Mouse (Mus musculus) monocyte, adult 2 months (primary cell): ENCODE measurements around the gene Ppp1r12b.

Source experiments
- DNase-seq, 2 experiments: peaks; one replicate each; pipeline ENCODE4 v3.0.0; 2022; ENCODE audit warnings: low spot score in 2 of 2, low read depth in 1 of 2

Gene Ppp1r12b

GRCm38 (mm10) chr1:134955637-134956176 is at the start of gene Ppp1r12b:
Gene Ppp1r12b (minus strand): TSS chr1:134955942.
- peak; percentile 70 to 81 for DNase-seq

GRCm38 (mm10) chr1:135003346-135003745 is 47.6 kb upstream of the Ppp1r12b start:
- no peak for DNase-seq

- no peak for DNase-seq
Observed at GRCm38 (mm10) chr1:135000527-135000926, 44.8 kb upstream of the Ppp1r12b start.

- DNase-seq: no peak
Observed at GRCm38 (mm10) chr1:134998231-134998630, 42.5 kb upstream of the Ppp1r12b start.

GRCm38 (mm10) chr1:134997568-134997967 is 41.8 kb upstream of the Ppp1r12b start:
- DNase-seq: no peak

DNA sequence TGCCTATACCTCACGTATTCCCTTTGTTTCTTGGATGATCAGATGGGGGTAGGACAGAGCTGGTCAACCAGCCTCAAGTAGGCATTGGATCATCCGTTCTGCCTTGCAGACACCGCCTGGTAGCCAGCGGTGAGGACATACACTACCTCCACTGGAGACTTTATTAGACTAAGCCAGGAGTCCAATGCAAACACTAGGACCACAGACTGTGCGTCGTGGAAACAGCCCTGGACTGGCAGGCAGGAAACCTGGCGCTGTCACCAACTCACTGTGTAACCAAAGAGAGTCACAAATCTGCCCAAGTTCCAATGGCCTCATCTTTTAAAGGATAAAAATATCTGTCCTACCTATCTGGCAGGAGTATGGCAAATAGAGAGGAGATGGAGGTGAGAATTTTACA is 40.7 kb upstream of the Ppp1r12b start:
- no peak for DNase-seq

DNA sequence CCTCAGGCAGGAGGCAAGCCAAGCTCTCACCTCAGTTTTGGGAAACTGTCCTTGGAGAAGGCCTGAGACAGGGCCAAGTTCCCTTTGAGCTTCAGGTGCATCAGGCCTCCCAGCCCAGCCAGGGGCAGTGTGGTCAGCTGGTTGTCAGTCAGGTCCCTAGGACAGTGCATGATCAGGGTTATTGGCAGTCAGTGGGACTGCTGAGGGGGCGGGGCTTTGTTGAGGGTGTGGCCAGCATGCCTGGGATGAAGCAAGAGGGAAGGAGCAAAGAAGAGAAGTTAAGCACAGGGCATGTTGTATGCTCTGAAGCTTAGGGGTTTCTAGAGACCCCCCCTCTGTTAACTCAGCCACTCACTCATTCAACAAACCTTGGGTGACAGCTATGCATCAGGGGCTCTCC is 40.2 kb upstream of the Ppp1r12b start:
- no peak for DNase-seq

DNA sequence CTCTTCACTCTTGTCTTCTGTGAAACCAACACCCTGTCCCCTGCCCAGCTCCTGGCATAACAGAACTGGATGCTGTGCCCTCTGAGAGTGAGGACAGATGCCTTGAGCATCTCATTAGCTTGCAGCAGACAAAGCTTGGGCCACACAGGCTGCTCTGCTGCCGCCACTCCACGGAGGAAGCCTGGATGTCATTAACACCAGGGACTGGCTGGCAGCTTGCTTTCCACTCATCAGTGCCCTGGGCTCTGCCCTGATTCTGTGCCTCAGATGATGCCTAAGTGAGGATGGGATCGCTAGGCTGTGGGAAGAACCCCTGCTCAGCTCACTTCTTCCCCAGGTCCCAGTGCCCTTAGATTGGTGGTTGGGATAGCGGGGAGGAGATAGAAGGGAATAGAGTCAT is 39.7 kb upstream of the Ppp1r12b start:
- no peak for DNase-seq

- DNase-seq: no peak
Observed at GRCm38 (mm10) chr1:134994739-134995138, 39.0 kb upstream of the Ppp1r12b start.

DNA sequence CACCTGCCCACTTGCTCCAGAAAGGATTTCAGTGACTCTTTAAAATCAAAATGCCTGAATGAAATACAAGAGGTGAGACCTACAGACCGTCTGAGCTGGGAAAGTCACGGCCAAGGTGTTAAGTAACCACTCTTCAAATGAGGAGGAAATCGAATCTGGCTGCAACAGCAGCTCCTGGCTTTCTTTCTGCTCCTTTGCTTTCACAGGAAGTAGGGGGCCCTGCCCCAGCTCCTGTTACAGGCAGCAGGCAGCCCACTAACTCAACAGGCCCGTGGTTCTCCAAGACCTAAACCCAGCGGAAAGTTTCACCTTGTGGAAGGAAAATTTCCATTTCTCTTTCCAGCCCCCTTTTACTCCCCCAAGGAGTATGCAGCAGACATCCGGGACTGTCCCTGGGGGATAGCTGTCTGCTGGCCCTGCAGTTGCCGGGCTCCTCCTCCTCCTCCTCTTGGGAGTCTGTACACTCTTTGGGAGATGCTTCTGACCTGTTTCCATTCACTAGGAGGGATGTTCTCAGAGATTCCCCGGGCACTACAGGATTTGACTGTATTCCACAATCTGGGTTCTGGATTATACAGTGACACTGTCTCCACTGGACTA is 36.4 kb upstream of the Ppp1r12b start:
- no peak for DNase-seq

- DNase-seq: peak in 1 of 2 experiments; percentile 46
Observed at GRCm38 (mm10) chr1:134989372-134989771, 33.6 kb upstream of the Ppp1r12b start.

GRCm38 (mm10) chr1:134987962-134988341 is 32.2 kb upstream of the Ppp1r12b start:
- DNase-seq: no peak

DNA sequence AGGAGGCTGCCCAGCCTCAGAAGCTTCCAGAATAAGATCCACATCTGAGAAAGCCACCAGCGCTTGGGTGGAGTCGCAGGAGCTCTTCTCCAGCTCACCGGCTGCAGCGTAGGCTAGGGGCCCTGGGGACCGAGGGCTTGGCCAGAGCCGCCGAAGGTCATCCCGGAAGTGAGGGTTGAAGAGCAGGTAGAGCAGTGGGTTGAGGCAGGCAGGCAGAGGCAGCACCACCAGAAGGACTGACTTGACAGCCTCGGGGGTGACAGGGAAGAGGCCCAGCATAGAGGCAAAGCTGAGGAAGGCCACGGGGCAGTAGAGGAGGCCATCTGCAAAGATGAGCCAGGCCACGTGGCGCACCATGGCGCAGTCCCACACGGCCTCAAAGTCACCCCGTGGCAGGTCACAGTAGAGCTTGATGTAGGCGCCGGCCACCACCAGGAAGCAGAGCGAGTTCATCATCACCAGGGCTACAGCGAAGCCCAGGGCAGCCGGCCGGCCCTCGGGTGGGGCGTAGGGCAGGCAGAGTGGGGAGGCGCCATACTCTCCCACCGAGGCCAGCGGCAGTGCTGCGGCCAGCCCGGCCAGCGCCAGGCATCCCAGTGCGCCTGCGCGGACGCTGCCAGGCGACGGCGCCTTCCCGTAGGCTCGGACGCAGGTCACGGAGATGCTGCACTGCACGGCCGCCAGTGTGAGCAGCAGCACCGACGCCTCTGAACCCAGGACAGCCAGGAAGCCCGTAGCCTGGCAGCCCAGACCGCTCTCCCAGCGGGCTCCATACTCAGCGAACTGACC is 31.6 kb upstream of the Ppp1r12b start:
- no peak for DNase-seq

- DNase-seq: no peak
Observed at GRCm38 (mm10) chr1:134972920-134973319, 17.2 kb upstream of the Ppp1r12b start.

DNA sequence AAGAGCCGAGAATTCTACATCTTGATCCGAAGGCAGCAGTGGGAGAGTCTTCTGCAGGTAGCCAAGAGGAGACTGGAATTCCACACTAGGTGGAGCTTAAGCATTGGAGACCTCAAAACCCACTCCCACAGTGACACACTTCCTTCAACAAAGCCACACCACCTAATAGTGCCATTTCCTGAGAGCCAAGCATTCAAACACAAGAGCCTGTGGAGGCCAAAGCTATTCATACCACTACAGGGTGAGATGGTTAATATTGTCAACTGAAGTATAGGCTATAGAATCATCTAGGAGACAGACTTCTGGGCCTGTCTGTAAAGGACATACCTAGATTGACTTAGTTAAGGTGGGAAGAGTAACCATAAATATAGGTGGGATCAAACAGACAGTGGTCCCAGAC is 9.7 kb upstream of the Ppp1r12b start:
- DNase-seq: no peak

- DNase-seq: no peak
Observed at GRCm38 (mm10) chr1:134962821-134963220, 7.1 kb upstream of the Ppp1r12b start.

DNA sequence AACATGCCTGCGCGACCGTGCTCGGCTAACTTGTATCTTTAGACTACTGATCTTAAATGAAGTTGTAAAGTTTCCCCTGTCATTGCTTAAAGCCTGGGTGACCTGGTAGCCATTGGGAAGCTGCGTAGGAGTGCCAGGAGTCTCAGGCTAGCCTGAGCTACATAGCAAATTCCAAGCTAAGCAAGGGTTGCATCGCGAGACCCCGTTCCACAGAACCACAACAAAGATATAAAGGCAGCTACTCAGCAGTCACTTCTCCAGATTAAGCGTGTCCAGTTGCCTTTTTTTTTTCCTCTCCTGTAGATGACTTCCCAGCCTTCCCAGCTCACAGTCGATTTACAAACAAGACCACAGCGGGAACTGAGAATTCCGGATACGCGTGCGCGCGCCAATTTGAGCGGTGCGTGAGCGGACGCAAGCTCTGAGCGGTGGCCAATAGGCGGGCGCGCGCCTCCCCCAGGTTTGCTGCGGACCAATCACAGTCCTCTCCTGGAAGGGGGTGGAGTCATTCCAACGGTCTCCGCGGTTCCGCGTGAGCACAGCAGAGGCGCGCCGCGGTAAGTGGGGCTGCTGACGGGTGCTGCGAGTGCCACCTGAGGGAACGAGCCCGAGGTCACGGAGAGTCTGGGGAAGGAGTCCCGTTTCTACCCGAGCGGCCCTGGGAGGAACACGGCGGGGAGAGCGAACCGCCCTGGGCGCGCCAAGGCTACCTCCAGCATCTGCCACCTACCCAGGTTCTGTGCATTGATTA is 6.5 kb upstream of the Ppp1r12b start, which contains the start of gene Ube2t:
Gene Ube2t, plus strand, starts transcription at position 513 of the 751 bp plus-strand sequence.
- peak; percentile 72 to 88 for DNase-seq

DNA sequence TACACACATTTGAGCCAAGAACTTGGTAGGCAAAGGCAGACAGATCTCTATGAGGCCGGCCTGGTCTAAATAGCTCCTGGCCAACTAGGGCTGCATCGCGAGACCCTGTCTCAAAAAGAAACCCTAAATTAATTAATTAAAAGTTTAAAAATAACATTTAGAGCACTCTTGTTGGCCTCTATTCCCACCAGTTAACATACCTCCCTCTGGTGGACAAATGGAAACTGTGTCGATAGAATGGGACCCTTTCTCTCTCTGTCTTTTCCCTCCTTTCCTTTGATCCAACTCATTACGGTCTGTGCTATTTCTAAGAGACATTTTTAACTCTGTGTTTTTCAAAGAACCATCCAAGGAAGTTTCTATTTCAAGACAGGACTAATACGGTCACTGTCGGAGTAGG is 4.9 kb upstream of the Ppp1r12b start:
- DNase-seq: no peak

DNA sequence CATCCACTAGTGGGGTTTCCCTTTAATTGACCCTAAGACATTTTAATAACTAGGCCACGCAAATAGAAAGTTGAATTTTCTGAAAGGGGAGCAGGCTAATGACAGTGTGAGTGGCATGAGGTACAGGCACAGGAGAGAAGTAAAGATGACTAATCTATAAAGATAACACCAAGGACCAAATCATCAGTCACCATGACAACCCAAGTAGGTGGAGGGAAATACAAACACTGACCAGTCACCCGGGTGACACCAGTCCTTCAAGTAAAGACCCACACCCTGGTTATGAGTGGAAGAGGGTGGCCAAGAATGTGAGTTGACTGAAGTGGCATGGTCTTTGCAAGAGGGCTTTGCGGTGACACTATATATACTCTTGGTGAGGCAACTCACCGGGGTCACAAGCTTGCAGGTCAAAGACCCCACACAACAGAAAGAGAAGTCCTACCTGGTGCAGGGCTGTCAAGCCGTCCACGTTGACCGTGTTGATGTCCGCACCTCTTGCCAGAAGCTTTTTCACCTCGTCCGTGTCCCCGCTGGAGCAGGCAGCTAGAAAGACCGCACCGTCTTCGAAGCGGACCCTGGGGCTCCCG is 599 bp downstream of the Ppp1r12b start:
- no peak for DNase-seq

GRCm38 (mm10) chr1:134949946-134950345 is 5.8 kb downstream of the Ppp1r12b start:
- DNase-seq: no peak

- DNase-seq: no peak
Observed at GRCm38 (mm10) chr1:134947590-134947989, 8.2 kb downstream of the Ppp1r12b start.
